Mouse (Mus musculus) NIH3T3 (cell line): Measurements from ENCODE around the gene Med9.

ENCODE experiments used
- DNase-seq: peaks from one replicate; pipeline ENCODE4 v3.0.0-alpha.2; 2012; ENCODE audit warnings: low read depth

Gene Med9

GRCm38 (mm10) chr11:59947752-59948400 is at the start of gene Med9:
Med9 (plus strand) TSS chr11:59948206.
- peak; percentile 98 for DNase-seq

- no peak for DNase-seq
Observed at GRCm38 (mm10) chr11:59899711-59900685, 48.0 kb upstream of the Med9 start.

GRCm38 (mm10) chr11:59900995-59901394 is 47.0 kb upstream of the Med9 start:
- DNase-seq, result no peak

- peak; percentile 63 for DNase-seq
Observed at GRCm38 (mm10) chr11:59902045-59902726, 45.8 kb upstream of the Med9 start.

GRCm38 (mm10) chr11:59906521-59907123 is 41.4 kb upstream of the Med9 start:
- DNase-seq, result no peak

- DNase-seq, result no peak
Observed at GRCm38 (mm10) chr11:59908446-59908845, 39.6 kb upstream of the Med9 start.

- no peak for DNase-seq
Observed at GRCm38 (mm10) chr11:59910586-59910985, 37.4 kb upstream of the Med9 start.

- no peak for DNase-seq
Observed at GRCm38 (mm10) chr11:59911523-59911922, 36.5 kb upstream of the Med9 start.

- DNase-seq, result peak; percentile 33
Observed at GRCm38 (mm10) chr11:59913702-59914101, 34.3 kb upstream of the Med9 start.

- peak; percentile 43 for DNase-seq
Observed at GRCm38 (mm10) chr11:59918014-59918413, 30.0 kb upstream of the Med9 start.

- no peak for DNase-seq
Observed at GRCm38 (mm10) chr11:59919401-59919800, 28.6 kb upstream of the Med9 start.

- DNase-seq, result no peak
Observed at GRCm38 (mm10) chr11:59920331-59920730, 27.7 kb upstream of the Med9 start.

GRCm38 (mm10) chr11:59921265-59921664 is 26.7 kb upstream of the Med9 start:
- DNase-seq, result no peak

- no peak for DNase-seq
Observed at GRCm38 (mm10) chr11:59930031-59930430, 18.0 kb upstream of the Med9 start.

GRCm38 (mm10) chr11:59932560-59933337 is 15.3 kb upstream of the Med9 start:
- DNase-seq, result no peak

GRCm38 (mm10) chr11:59933943-59934342 is 14.1 kb upstream of the Med9 start:
- DNase-seq, result no peak

GRCm38 (mm10) chr11:59937023-59937422 is 11.0 kb upstream of the Med9 start:
- no peak for DNase-seq

- no peak for DNase-seq
Observed at GRCm38 (mm10) chr11:59937615-59938014, 10.4 kb upstream of the Med9 start.

GRCm38 (mm10) chr11:59939821-59940220 is 8.2 kb upstream of the Med9 start:
- no peak for DNase-seq

GRCm38 (mm10) chr11:59940645-59941044 is 7.4 kb upstream of the Med9 start:
- no peak for DNase-seq

- DNase-seq, result no peak
Observed at GRCm38 (mm10) chr11:59941391-59941790, 6.6 kb upstream of the Med9 start.
